Mouse (Mus musculus): ENCODE measurements at regions not wholly inside any gene's neighbourhood (a gene's known extent, or its start where the extent isn't known, plus 50 kb on each side); places are given as distances from the start of the nearest gene placed in this dataset.

GRCm38 (mm10) chr5:119467346-119468085, 203.0 kb upstream of the Tbx3 start:
- TF ChIP-seq CTCF (IDR thresholded peaks at IDR 0.05; ENCODE audit: low read depth, low read length) (no peak), EP300 (IDR thresholded peaks at IDR 0.05; ENCODE audit: insufficient read depth, low read depth, low read length) (no peak)

Data from ES-Bruce4 (cell line).